Mouse (Mus musculus): ENCODE measurements around the gene Pecam1.
"Not testable (repeated sequence)": the region's sequence is repeated elsewhere in the genome, so short reads cannot be mapped to it uniquely, and the experiment has no call there.

The Pecam1 gene

GRCm38 (mm10) chr11:106665841-106666240, 84.6 kb downstream of the Pecam1 start:
- DNase-seq: peak; percentile 87

- peak; percentile 96 for DNase-seq
Measured at GRCm38 (mm10) chr11:106665328-106665727, 85.1 kb downstream of the Pecam1 start.

DNA sequence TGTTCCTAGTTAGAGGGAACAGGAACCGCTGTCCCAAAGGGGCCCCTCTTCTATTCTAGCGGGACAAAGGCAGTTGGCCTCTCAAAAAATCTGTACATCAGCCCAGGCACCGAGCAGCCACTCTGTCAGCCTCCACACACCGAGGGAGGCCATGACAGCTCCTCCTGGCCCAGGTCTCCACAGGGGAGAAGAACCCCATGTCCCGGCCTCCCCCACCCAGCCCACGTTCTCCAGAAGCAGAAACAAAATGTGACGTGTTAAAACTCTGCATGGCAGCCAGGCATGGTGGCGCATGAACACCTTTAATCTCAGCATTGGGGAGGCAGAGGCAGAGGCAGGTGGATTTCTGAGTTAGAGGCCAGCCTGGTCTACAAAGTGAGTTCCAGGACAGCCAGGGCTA, 85.7 kb downstream of the Pecam1 start:
- DNase-seq: peak; percentile 93

GRCm38 (mm10) chr11:106663838-106664237, 86.6 kb downstream of the Pecam1 start:
- DNase-seq: peak; percentile 90

GRCm38 (mm10) chr11:106662634-106663407, 87.6 kb downstream of the Pecam1 start:
- peak; percentile 84 for DNase-seq

GRCm38 (mm10) chr11:106660453-106661081, 89.9 kb downstream of the Pecam1 start:
- DNase-seq: peak; percentile 97

GRCm38 (mm10) chr11:106659598-106660295, 90.7 kb downstream of the Pecam1 start:
- peak; percentile 99 for DNase-seq

DNA sequence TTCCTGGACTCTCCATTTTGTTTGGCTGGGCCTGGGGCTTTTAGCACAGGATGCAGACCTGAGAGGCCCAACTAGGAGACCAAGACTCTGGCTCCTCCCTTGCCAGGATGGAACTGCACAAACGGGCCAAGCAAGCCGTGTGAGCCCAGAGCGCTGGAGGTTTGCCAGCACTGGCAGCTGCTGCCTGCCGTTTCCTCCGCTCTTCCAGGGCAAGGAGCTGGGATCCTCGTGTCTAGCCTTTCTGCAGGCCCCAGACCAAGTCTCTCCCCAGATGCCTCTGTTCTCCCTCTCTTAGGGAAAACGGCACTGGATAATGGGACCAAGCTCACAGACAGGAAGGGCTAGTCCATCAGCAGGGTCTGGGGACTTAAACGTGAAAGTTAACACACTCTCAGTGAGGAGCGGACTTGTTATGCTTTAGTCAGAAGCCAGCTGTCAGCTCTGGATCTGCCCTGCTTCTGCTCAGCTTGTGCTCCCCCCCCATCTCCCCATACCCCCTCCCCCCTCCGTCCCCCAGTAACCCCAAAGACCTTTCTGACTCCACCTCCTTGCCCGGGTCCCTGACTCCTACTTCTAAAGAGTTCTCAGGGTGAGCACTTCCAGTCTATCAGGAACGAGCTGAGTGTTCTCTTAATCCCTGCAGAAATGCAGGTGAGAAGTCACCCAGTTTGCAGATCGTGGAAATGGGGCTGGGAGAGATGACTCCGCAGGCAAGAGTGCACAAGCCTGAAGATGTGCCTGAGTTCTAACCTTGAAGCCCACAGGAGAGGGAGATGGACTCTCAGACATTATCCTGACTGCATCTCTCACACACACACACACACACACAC, 92.2 kb downstream of the Pecam1 start:
- peak; percentile 99 for DNase-seq

- DNase-seq: not testable (repeated sequence)
Measured at GRCm38 (mm10) chr11:106656896-106657498, 93.4 kb downstream of the Pecam1 start.

DNA sequence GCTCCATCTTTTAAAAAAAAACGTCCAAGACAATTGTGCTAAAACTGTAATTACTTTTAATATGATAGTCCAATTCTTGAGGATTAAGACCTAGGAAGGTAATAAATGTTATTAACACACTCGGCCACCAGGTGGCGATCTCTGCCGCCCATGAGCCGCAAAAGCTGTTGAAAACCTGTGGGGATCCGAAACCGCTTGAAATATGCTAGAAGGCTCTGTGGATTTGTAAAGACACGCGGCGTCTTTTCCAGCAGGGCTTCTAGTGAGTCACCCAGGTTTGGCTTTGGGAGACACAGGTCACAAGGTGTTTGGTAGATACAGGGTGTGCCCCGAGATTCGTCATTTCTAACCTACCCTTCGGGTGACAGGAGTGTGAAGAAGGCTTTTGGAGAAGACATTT, 102.1 kb downstream of the Pecam1 start:
- DNase-seq: peak; percentile 97

GRCm38 (mm10) chr11:106642966-106643637, 107.3 kb downstream of the Pecam1 start:
- DNase-seq: no peak

DNA sequence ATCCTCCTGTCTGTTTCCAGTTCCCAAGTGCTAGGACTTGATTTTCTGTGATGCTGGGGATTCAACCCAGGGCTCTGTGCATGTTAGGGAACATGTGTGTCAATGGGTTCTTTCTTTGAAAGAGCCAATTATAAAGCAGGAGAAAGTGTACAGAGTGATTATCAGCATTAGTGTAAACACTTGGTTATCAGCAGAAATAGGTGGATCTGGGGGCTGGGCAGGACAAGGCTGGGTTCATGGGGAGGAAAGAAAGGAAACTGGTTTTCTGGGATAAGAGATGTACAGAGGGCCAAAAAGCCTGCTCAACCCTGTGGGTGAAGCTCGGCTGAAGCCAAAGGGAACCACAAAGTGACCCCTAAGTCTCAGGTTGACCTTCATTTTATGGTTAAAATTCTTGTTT, 108.8 kb downstream of the Pecam1 start:
- DNase-seq: no peak

GRCm38 (mm10) chr11:106640059-106640458, 110.4 kb downstream of the Pecam1 start:
- no peak for DNase-seq

- no peak for DNase-seq
Measured at GRCm38 (mm10) chr11:106639356-106639692, 111.1 kb downstream of the Pecam1 start.

GRCm38 (mm10) chr11:106638551-106639355, 111.7 kb downstream of the Pecam1 start:
- DNase-seq: no peak

GRCm38 (mm10) chr11:106637754-106638153, 112.7 kb downstream of the Pecam1 start:
- no peak for DNase-seq

DNA sequence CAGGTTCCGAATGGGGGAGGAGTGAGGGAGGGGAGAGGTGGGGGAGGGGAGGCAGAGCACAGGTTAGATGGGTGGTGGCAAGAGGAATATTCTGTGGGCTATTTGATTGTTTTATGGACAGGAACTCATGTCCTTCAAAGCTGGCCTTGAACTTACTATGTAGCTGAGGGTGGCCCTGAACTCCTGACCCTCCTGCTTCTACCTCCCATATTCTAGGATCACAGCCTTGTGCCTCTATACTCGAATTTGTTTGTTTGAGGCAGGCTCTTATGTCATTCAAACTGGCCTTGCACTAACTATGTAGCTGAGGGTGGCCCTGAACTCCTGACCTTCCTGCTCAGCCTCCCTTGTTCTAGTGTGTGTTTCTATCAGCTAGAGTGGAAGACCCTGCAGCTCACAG, 114.5 kb downstream of the Pecam1 start:
- DNase-seq: no peak

- not testable (repeated sequence) for DNase-seq
Measured at GRCm38 (mm10) chr11:106634175-106634574, 116.3 kb downstream of the Pecam1 start.

GRCm38 (mm10) chr11:106633456-106633855, 117.0 kb downstream of the Pecam1 start:
- no peak for DNase-seq

GRCm38 (mm10) chr11:106627692-106628091, 122.7 kb downstream of the Pecam1 start:
- peak; percentile 92 for DNase-seq

- no peak for DNase-seq
Measured at GRCm38 (mm10) chr11:106625577-106625976, 124.9 kb downstream of the Pecam1 start.

All from heart, adult 11 months (tissue).